Mouse (Mus musculus): ENCODE data around the gene Eif2b5. TPM values are rescaled to one million over a fixed set of nuclear protein-coding genes. Genes with fewer than 3 reads are reported as not detected.
A peak's percentile ranks its signal among the peaks of the same experiment; 100 is the strongest.
"Not testable (repeated sequence)": the region's sequence is repeated elsewhere in the genome, so short reads cannot be mapped to it uniquely, and the experiment has no call there.

Eif2b5 gene
- polyA plus RNA-seq, 1 experiment = 33.9 TPM

GRCm38 (mm10) chr16:20488151-20488550 is 10.5 kb upstream of the Eif2b5 start:
- no peak for DNase-seq
- WGBS = 89% methylated on average over 1 of the region's 1 CpGs
- Histone ChIP-seq H3K4me1 (ENCODE audit: control insufficient read depth, insufficient read depth, low read length) (peaks cover 8% of the 10 kb centered on the region; the same call in 1 of the 2 replicates), H3K36me3 (ENCODE audit: control insufficient read depth, insufficient read depth, low read length) (no peaks in the 10 kb centered on the region), H3K4me3 (ENCODE audit: insufficient read depth, low read depth, low read length) (no peak overlapping the region), H3K27ac (ENCODE audit: insufficient read depth, low read depth, low read length) (no peak overlapping the region), H3K27me3 (replicated peaks; ENCODE audit: control insufficient read depth, insufficient read depth, low read length) (no peaks in the 10 kb centered on the region)
- TF ChIP-seq CTCF (conservative IDR thresholded peaks at IDR 0.05; ENCODE audit: insufficient read depth, insufficient read length, low read depth, low read length) = no peak
- TF ChIP-seq POLR2A (IDR thresholded peaks at IDR 0.05; ENCODE audit: low read depth, low read length) = no peak

- not testable (repeated sequence) for H3K27ac ChIP-seq (ENCODE audit: insufficient read depth, low read depth, low read length); H3K4me3 ChIP-seq (ENCODE audit: insufficient read depth, low read depth, low read length); H3K36me3 ChIP-seq (ENCODE audit: control insufficient read depth, insufficient read depth, low read length); DNase-seq; H3K4me1 ChIP-seq (ENCODE audit: control insufficient read depth, insufficient read depth, low read length); H3K27me3 ChIP-seq (replicated peaks; ENCODE audit: control insufficient read depth, insufficient read depth, low read length)
- 75% methylated on average over 9 of the region's 9 CpGs for WGBS
These were observed 9.9 kb upstream of the Eif2b5 start for GRCm38 (mm10) chr16:20488751-20489150.

- DNase-seq = no peak
- Histone ChIP-seq H3K27ac (ENCODE audit: insufficient read depth, low read depth, low read length) (no peak overlapping the region), H3K4me1 (ENCODE audit: control insufficient read depth, insufficient read depth, low read length) (peaks cover 8% of the 10 kb centered on the region; the same call in 1 of the 2 replicates), H3K27me3 (replicated peaks; ENCODE audit: control insufficient read depth, insufficient read depth, low read length) (no peaks in the 10 kb centered on the region), H3K4me3 (ENCODE audit: insufficient read depth, low read depth, low read length) (no peak overlapping the region), H3K36me3 (ENCODE audit: control insufficient read depth, insufficient read depth, low read length) (no peaks in the 10 kb centered on the region)
- 92% methylated on average over 2 of the region's 2 CpGs for WGBS
- TF ChIP-seq CTCF (conservative IDR thresholded peaks at IDR 0.05; ENCODE audit: insufficient read depth, insufficient read length, low read depth, low read length) (no peak), POLR2A (IDR thresholded peaks at IDR 0.05; ENCODE audit: low read depth, low read length) (no peak)
These were observed 9.4 kb upstream of the Eif2b5 start for GRCm38 (mm10) chr16:20489233-20489632.

- Histone ChIP-seq H3K4me3 (ENCODE audit: insufficient read depth, low read depth, low read length) (no peak overlapping the region), H3K27me3 (replicated peaks; ENCODE audit: control insufficient read depth, insufficient read depth, low read length) (no peaks in the 10 kb centered on the region), H3K27ac (ENCODE audit: insufficient read depth, low read depth, low read length) (no peak overlapping the region), H3K4me1 (ENCODE audit: control insufficient read depth, insufficient read depth, low read length) (peaks cover 6% of the 10 kb centered on the region; the same call in 1 of the 2 replicates), H3K36me3 (ENCODE audit: control insufficient read depth, insufficient read depth, low read length) (no peaks in the 10 kb centered on the region)
- WGBS = 46% methylated on average over 2 of the region's 2 CpGs
- no peak for TF ChIP-seq POLR2A (IDR thresholded peaks at IDR 0.05; ENCODE audit: low read depth, low read length)
- TF ChIP-seq CTCF (conservative IDR thresholded peaks at IDR 0.05; ENCODE audit: insufficient read depth, insufficient read length, low read depth, low read length) = no peak; the same call in 1 of the 2 replicates
- DNase-seq = no peak
These were observed 8.0 kb upstream of the Eif2b5 start for GRCm38 (mm10) chr16:20490581-20490980.

- WGBS = 80% methylated on average over 2 of the region's 2 CpGs
- Histone ChIP-seq H3K4me1 (ENCODE audit: control insufficient read depth, insufficient read depth, low read length) (peaks cover under 1% of the 10 kb centered on the region; the same call in 1 of the 2 replicates), H3K36me3 (ENCODE audit: control insufficient read depth, insufficient read depth, low read length) (no peaks in the 10 kb centered on the region), H3K27ac (ENCODE audit: insufficient read depth, low read depth, low read length) (no peak overlapping the region), H3K4me3 (ENCODE audit: insufficient read depth, low read depth, low read length) (no peak overlapping the region), H3K27me3 (replicated peaks; ENCODE audit: control insufficient read depth, insufficient read depth, low read length) (no peaks in the 10 kb centered on the region)
- TF ChIP-seq CTCF (conservative IDR thresholded peaks at IDR 0.05; ENCODE audit: insufficient read depth, insufficient read length, low read depth, low read length) = no peak
- TF ChIP-seq POLR2A (IDR thresholded peaks at IDR 0.05; ENCODE audit: low read depth, low read length) = no peak
- no peak for DNase-seq
These were observed 7.3 kb upstream of the Eif2b5 start for GRCm38 (mm10) chr16:20491301-20491700.

GRCm38 (mm10) chr16:20493452-20493851 is 5.2 kb upstream of the Eif2b5 start:
- Histone ChIP-seq H3K27me3 (replicated peaks; ENCODE audit: control insufficient read depth, insufficient read depth, low read length) (no peaks in the 10 kb centered on the region), H3K36me3 (ENCODE audit: control insufficient read depth, insufficient read depth, low read length) (no peaks in the 10 kb centered on the region), H3K27ac (ENCODE audit: insufficient read depth, low read depth, low read length) (no peak overlapping the region), H3K4me3 (ENCODE audit: insufficient read depth, low read depth, low read length) (no peak overlapping the region), H3K4me1 (ENCODE audit: control insufficient read depth, insufficient read depth, low read length) (no peaks in the 10 kb centered on the region)
- DNase-seq = no peak
- 80% methylated on average over 2 of the region's 2 CpGs for WGBS
- TF ChIP-seq CTCF (conservative IDR thresholded peaks at IDR 0.05; ENCODE audit: insufficient read depth, insufficient read length, low read depth, low read length) = no peak
- no peak for TF ChIP-seq POLR2A (IDR thresholded peaks at IDR 0.05; ENCODE audit: low read depth, low read length)

GRCm38 (mm10) chr16:20496671-20497600 is 1.7 kb upstream of the Eif2b5 start:
- no peaks in the 10 kb centered on the region for H3K4me1 ChIP-seq (ENCODE audit: control insufficient read depth, insufficient read depth, low read length)
- H3K27ac ChIP-seq (ENCODE audit: insufficient read depth, low read depth, low read length) = peak overlapping the region; percentile 22; the same call in 1 of the 2 replicates
- no peaks in the 10 kb centered on the region for H3K36me3 ChIP-seq (ENCODE audit: control insufficient read depth, insufficient read depth, low read length)
- DNase-seq = peak; percentile 85
- no peaks in the 10 kb centered on the region for H3K27me3 ChIP-seq (replicated peaks; ENCODE audit: control insufficient read depth, insufficient read depth, low read length)
- WGBS = 12% methylated on average over 25 of the region's 25 CpGs
- H3K4me3 ChIP-seq (ENCODE audit: insufficient read depth, low read depth, low read length) = peak overlapping the region; percentile 45
- TF ChIP-seq POLR2A (IDR thresholded peaks at IDR 0.05; ENCODE audit: low read depth, low read length) (no peak), CTCF (conservative IDR thresholded peaks at IDR 0.05; ENCODE audit: insufficient read depth, insufficient read length, low read depth, low read length) (peak; percentile 68)

All from kidney, adult 2 months (tissue).